Mouse (Mus musculus): ENCODE data around the gene Zdhhc1.

DNA sequence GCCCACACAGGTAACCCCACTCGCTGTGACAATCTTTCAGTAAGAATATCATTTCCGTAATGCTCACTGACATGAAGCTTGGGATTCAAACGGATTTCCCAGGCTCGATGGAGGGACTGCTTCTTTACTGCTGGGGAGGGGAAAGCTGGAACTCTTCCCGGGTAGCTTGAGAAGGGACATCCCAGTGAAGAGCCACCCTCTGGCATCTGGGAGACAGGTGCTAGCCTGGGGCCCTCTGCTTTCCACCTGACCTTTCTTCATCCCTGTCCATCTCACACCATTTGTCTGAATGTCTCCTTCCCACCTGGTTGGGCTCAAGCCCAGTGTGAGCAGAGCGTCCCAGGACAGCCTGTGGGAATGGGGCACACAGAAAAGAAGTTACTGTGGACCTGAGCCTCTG is 30.5 kb downstream of the Zdhhc1 start:
- TF ChIP-seq POLR2A (IDR thresholded peaks at IDR 0.05; ENCODE audit: insufficient read depth, low read depth, low read length) (no peak), CTCF (IDR thresholded peaks at IDR 0.05) (no peak), EP300 (IDR thresholded peaks at IDR 0.05; ENCODE audit: insufficient read depth, low read depth, low read length) (no peak)
